Mouse (Mus musculus): ENCODE measurements around the gene Tyrobp.
A peak's percentile ranks its signal among the peaks of the same experiment; 100 is the strongest.

Gene Tyrobp

DNA sequence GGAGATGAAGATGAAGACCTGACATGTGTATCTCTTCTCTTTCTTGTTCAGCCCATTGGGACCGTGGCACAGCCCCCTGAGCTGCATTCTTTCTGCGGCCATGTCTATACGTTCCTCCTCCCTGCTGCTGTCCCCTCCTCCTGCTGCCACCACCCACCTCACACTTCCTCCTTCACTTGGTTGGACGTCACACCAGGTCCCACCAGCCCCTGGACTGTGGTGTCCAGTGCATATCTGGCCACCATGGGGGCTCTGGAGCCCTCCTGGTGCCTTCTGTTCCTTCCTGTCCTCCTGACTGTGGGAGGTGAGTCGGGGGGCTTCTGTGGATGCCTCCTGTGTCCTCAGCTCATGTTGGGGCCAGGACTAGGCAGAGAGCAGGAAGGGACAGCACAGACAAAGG lies at the start of gene Tyrobp:
Tyrobp (plus strand) TSS at position 165 of the 400 bp plus-strand sequence.
- no peak for DNase-seq

DNA sequence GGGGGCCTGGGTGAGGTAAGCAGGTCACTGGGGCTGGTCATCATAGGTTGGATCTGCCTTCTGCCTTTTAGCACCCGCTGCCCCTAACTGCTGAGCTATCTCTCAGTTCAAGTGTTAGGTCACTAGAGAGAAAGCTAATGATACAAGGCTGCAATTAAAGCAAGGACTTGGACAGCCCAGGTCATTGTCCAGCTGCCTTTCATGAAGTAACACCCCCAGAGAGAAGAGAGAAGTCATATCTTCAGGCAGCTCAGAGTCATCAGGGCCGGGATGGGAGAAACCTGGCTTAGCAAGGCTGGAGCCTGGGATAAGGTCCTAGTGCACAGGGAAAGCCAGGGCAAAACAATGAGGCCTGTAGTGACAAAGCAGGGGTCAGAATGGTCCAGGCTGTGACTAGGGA lies 46.1 kb upstream of the Tyrobp start:
- DNase-seq = no peak

DNA sequence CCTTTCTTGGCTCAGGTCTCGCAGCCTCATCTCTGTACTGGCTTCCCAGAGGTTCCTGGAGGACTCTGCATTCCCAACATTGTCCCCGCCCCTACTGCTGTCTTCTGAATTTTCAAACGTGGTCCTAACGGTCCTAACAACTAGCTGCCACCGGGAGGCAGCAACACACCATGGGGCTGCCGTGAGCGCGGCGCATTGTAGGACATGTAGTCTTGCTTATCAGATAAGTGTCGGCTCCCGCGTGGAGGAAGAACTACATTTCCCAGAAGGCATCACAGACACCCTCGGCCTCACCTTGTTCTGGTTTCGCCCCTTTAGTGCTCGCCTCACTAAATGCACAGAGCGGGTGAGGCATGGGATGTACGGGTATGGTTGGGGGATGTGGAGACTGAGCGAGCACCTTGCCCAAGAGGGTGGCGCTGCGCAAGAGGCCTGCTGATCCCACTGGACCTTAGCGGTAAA lies 40.0 kb upstream of the Tyrobp start:
- DNase-seq = peak; percentile 85 to 91

DNA sequence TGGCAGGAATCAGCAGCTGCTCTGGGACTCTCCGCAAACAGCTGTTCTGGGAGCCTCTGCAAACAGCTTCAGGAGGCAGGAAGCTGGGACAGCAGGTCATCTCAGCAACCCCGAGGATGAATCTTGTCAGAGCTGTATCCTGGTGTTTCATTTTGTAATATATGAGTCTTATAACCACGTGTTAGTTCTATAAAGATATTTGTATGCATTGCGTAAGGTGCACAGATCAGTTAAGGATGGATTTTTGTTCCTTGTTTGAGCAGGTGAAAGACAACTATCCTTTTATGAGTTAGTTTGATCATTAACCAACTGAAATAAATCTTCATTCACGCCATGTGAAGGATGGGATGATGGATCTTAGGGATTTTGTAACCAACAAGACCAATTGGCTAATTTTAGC lies 33.5 kb upstream of the Tyrobp start:
- no peak for DNase-seq

DNA sequence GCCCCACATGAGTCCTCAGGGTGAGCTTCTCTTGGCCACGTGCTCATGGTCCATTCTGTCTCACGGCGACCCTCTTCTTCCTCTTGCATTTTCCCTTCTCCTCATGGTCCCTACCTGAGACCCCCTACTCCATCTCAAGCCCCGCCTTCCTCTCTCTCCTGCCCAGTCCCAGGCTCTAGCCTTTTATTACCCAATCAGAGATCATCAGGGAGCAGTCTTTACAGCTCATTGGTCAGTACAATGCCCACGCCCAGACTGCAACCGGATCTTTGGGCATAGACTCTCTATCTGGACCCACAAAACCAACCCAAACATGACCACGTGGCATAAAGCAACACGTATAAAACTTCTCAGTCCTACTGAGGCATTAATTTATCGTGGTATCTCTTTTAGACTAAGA lies 29.5 kb upstream of the Tyrobp start:
- no peak for DNase-seq

DNA sequence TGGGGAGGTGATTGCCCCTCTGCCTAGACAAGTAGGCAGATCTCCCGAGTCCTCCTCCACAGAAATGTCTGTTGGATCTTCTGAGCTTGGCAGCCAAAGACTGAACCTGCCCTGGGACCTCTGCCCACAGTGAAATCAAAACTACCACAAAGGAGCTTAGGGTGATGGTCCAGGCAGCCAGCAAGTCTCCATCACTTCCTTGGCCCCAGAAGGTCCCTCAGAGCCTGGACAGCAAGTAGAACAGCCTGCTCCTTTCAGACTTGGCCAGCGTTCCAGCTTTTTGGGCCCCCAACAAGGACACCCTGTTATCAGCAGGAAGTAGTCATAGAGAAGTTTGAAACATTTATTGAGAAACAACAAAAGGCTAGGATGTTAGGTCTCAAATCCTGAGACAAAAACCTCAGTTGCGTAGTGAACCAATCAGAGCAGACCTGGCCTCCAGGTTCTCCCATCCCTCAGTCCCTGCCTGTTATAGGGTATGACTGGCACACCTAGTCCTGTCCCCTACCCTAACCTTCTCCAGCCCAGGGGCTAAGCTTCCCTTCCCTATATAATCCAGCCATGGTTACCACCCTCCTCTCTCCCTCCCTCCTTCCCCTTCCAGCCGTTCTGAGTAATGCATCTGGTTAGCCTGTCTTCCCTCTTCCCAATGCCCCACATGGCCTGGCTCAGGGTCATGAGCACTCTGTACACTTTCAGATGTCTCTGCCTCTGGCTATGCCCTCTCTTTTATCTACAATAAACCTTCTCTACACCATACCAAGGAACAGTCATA lies 20.6 kb upstream of the Tyrobp start:
- no peak for DNase-seq

DNA sequence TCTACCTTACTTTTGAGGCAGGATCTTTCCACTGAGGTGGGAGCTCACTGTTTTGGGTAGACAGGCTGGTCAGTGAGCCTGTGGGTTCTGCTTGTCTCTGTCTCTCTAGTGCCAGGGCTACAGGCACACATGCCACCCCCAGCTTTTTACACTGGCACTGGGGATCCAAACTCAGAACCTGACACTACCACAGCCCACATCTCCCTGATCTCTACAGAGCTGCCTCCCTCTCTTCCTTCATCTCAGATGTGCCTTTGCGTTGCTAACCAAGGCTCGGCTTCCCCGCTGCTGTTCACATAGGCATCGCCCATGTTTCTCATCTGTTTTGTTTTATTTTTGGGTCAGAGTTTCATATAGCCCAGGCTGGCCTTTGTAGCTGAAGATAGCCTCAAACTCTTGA lies 19.9 kb upstream of the Tyrobp start:
- peak; percentile 48 to 52 for DNase-seq

DNA sequence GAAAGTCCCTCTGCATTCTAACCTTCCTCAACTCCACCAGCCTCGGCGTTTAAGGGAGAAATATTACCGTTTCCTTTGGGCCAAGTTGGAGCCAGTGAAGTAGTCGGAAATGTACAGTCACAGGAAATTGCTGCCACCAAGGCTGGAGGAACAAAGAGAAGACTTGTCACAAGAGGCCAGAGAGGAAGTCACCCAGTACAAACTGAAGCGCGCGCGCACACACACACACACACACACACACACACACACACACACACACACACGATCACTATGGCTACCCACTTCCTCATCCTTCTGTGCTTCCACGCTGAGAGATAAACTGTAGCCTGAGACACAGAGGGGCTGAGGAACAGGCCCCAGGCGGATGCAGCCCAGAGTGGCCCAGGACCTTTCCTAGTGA lies 19.2 kb upstream of the Tyrobp start:
- peak; percentile 75 to 80 for DNase-seq

DNA sequence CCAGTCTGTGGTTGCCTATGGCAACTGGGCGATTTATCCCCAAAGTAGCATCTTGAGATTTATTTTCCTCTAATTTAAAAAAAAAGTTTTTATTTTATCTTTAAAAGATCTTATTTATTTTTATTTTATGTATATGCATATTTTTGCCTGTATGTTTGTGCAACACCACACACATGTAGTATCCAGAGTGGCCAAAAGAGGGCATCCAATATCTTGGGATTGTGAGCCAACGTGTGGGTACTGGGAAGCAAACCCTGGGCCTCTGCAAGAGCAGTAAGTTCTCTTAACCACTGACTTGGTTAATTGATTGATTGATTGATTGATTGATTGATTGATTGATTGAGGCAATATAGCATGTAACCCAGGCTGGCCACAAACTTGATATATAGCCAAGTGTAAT lies 18.7 kb upstream of the Tyrobp start:
- DNase-seq = peak; percentile 33 to 34

DNA sequence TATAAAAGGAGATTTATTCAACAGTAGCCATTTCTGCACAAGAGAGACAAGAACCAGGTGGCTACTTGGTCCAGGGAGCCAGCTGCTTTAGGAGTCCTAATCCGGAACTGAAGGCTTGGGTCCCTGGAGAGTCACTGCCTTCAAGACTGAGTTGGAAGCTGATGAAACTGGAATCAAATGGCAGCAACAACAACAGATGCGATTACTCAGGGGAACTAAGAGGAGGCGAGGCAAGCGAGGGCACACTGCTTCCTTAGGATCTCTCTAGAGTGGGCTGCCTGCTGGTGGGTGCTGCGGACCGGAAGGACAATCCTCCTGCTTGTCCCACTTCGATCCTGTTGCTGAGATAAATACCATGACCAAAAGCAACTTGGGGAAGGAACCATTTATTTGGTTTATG lies 13.9 kb upstream of the Tyrobp start:
- no peak for DNase-seq

DNA sequence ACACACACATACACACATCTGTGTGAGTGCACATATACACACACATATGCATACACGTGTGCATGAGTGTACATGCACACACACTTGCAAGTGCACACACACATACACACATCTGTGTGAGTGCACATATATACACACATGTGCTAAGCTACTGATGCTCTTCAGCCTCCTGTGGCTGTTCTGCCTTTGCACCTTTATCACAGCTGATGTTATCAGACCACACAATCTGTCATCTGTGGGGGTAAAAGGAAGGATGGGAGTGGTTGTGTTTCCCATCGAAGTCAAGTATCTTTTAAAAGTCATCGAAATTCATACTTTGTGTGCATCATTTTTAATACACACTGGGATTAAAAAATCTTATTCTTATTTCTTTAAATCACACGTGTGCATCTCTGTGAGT lies 11.2 kb upstream of the Tyrobp start:
- no peak for DNase-seq

DNA sequence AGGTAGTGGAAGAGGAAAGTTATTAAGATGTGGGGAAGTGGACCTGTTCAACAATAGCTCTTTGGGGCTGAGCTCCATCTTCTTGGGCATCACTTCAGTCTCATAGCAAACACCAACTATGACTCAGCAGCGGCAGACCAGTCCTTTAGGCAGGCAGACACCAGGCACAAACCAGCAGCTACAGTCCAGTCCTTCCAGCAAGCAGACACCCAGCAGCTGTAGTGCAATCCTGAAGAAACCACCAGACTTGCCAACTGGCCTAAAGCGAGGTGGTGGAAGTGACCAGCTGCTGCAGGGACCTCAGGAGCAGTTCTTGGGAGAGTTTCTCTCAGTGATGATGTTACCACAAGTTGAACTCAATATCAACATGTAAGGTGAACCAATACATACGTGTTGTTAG lies 4.9 kb upstream of the Tyrobp start:
- no peak for DNase-seq

DNA sequence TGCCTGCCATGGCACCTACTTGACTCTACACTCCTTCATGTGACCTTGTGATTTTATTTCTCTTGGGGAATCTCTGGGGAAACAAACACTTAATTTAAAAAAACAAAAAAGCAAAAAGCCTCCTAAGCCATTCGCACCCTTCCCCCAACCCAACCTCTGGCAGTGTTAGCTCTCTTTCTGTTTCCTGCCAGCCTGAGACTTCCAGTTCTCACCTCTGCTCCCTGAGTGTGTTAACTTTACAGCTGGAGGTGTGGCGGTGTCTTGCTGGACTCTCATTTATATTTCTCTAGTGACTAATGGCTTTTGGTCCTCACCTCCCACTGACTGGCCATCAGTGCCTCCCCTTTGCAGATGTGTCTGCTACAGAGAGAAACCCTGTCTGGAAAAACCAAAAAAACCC lies 3.8 kb upstream of the Tyrobp start:
- no peak for DNase-seq

DNA sequence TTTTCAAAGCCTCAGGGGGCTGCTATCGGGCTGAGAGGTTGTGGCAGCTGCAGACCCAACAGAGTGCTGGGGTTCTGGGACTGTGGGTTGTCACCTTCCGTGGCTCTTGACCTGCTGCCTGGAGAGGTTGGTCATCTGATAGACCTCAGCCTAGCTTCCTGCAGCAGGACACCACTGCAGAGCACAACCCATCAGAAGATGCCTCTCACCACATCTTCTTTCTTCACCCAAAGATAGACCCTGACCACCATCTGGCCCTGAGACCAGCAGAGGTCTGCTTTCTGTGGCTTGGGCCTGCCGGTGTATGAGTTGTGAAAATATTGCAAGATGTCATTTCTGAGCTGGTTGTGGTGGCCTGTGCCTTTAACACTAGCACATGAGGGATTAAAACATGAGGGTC lies 2.5 kb upstream of the Tyrobp start:
- DNase-seq = no peak

DNA sequence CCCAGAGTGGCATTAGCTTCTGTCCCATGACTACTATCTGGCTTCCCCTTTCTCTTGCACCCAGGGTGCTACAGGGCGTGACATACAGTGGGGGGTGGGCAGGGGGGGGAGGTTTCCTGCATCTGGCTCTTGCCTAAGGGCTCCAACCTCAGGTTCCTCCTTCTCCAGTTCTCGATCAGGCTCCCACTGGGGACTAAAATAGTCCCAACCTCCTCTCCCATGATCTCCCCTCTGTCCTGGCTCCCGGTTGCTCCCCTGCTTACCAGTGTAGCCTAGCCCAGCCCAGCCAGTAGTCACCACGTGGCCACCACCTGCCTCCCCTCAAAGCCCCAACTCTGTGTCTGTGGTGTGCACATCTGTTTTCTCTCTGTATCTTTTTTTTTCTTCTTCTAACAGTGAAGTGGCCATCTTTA lies 819 bp upstream of the Tyrobp start:
- peak; percentile 49 to 64 for DNase-seq

DNA sequence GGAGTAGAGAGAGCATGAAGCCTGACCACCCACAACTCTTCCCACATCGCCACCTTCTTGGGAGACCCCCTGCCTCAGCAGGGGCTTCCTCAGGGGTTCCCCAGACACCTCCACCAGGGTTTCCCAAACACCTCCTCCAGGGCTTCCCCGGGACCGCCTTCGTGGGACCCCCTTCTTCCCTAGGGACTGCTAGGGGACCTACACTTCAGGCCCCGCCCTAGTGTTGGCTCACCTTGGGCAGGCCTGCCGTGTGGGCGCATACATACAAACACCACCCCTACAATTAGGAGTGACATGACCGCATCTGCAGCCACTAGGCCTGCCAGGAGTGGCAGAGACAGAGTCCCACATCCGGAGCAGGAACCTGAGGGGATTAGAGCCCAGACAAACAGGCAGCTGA lies 4.3 kb downstream of the Tyrobp start:
- peak; percentile 49 to 65 for DNase-seq

DNA sequence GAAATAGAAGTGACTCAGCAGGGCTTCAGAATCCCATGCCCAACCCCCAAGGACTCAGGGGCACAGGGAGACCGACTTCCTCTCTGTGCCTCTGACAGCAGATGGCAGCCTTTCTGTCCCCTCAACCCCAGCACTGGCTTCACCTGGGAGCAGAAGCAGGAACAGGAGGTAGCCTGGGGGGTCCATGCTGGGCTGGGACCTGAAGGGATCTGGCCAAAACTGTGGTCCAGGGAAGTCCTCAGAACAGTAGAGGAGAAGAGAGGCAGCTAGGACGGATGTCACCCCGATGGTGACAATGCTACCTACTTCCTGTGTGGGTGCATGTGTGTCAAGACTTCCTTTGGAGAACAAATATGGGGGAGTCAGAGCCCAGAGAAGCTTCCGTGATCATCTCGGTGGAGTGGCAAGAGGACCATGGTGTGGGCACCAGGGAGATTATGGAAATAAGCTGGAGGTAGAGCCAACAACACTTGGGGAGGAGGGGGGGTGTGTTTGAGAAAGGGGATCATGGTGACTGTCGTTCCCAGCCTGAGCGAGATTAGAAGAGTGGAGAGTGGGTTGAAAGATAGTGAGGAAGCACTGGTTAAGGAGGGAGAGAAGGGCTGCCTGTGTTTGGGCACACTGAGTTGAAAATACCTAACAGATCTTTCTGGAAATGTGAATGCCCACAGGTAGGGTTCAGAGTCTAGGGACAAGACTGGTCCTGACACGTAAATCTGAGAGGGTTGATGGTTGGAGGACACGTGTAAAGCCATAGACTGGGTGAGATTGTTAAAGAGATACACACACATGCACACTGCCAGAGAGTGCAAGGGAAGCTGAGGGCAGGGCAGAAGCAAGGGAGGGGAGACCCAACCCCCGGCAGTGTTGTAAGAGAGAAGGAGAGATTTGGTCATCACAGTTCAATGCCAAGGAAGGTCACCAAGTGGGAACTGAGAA lies 6.3 kb downstream of the Tyrobp start, which contains the start of gene Hcst:
Hcst (minus strand) TSS at position 294 of the 939 bp plus-strand sequence.
- peak; percentile 68 to 72 for DNase-seq

DNA sequence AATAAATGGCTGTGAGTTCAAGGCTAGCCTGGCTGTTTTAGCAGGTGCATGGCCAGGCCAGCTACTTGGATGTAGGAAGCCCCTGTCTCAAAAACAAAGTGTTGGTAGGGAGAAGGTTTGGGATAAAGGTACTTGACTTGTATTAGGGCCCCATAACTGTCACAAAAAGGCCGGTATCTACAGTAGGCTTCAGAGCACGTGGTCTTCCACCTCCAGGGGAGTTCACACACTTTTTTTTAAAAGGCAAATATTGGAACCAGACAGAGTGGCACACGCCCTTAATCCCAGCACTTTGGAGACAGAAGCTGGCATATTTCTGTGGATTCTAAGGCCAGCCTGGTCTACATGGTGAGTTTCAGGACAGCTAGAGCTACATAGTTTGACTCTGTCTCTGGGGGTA lies 7.1 kb downstream of the Tyrobp start:
- no peak for DNase-seq

DNA sequence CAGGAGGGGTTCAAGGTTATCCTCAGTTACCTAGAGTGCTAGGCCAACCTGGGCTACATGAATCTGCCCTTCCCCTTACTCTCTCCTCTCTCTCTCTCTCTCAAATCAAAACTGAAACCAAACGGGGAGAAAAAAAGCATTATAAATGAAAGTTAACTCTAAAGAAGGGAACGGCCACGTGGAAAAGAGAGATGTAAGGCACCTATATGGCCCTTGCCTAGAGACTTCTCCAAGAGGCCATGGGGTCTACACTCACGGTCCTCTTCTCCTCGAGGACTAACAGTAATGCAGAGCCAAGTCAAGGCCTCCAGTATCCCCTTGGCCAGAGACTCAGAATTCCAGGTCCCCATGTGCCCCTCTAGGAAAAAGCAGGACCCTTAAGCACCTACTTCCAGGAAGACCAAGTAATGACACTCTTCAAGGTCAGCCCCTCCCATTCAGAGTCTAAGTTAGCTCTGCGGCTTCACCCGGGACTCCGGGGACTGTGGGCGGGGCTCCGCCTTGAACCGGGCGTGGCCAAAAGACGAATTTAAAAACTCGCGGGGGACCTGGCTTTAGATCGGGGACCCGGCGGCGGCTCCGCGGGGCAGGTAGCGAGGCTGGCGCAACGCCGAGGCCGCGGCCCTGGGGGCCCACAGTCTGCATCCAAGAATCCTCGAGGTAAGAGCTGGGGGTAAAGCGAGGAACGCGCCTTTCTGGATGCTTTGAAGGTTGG lies 7.8 kb downstream of the Tyrobp start, which contains the start of gene Nfkbid:
Nfkbid (plus strand) TSS at position 558 of the 715 bp plus-strand sequence.
- peak; percentile 94 to 95 for DNase-seq

DNA sequence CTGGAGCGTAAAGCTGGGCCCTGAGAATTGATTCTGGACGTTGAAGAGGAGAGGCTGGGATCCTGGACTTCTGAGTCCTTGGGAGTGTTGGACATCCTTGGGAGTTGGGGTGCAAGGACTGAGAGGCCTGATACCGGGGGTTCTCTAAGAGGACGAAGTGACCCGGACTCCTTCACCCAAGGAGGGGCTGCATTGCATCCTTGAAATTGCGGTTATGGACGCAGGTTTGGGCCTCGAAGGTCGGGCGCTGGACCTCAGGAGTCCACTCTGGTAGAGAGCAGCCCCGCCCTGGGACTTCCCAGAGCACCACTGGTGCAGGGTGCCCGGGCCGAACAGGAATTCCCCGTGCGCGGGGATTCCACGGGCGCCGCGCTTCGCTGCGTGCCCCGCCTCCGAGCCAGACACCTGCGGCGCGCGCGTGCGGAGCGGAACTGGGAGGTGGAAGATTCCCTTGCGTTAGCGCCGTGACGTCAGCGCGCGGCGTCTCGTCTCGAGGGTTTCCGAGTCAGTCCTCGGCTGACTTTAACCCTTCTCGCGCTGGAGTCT lies 8.4 kb downstream of the Tyrobp start:
- peak; percentile 93 to 96 for DNase-seq

DNA sequence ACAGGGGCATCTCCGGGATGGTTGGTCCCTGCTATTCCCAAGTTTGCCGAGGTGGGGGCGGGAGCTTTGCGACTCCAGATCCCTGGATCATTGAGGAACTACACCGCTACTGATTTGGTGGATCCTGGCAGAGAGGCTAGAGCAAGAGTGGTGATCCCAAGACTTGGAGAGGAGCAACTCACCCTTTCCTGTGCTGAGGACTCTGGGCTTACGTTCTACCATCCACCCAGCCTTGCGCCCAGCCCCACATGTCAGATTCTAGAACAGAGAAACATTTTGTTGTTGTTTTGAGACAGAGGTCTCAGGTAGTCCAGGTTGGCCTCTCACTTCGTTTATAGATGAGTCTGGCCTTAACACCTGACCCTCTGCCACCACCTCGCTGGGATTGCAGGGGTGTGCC lies 9.0 kb downstream of the Tyrobp start:
- peak in 1 of 2 experiments; percentile 48 for DNase-seq

DNA sequence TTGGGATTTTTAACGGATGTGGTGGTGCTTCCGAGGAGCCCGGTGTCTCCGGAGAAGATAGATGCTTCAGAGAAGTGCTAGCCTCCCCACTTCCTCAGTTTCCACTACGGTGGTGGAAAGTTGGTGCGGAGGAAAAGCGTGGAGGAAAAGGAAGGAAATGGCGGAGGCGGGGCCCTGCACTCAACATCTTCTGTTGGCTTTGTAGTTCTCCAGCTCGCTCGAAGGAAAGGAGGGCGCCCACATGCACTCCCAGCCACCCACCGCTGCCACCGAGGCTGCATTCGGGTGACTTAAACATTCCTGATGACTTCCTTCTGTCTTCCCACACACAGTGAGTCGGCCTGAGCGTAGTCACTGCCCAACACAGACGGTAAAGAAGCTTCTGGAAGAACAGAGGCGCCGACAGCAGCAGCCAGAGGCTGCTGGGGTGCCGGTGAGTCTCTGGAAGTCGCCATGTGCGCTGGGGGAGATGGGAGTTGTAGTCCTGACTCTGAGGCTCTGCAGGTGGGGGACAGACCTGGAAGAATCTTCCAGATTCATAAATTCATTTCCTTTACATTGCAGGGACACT lies 9.6 kb downstream of the Tyrobp start:
- DNase-seq = peak; percentile 74 to 79
